Mouse (Mus musculus) CH12.LX (cell line): ENCODE data around the gene Clcn6.

Experiments
- CTCF ChIP-seq, 2 experiments: IDR thresholded peaks in 1 of 2; conservative IDR thresholded peaks in 1 of 2; 2 replicates each; pipeline ENCODE4 v1.5.1; 2011 to 2012; ENCODE audit warnings: low read depth in 2 of 2, low read length in 2 of 2, improper control_type of control experiment in 1 of 2, inconsistent platforms in 1 of 2, mild to moderate bottlenecking in 1 of 2, moderate library complexity in 1 of 2
- MYC ChIP-seq: IDR thresholded peaks from 2 replicates; pipeline ENCODE4 v1.6.1; 2011; ENCODE audit warnings: low read depth, mild to moderate bottlenecking, improper control_type of control experiment, low read length
- POLR2A ChIP-seq: IDR thresholded peaks from 2 replicates; pipeline ENCODE4 v1.6.1; 2011; ENCODE audit warnings: low read depth, mild to moderate bottlenecking, improper control_type of control experiment, low read length
- POLR2AphosphoS2 ChIP-seq: IDR thresholded peaks from 2 replicates; pipeline ENCODE4 v1.6.1; 2011; ENCODE audit warnings: low read depth, low read length, improper control_type of control experiment
- RCOR1 ChIP-seq: conservative IDR thresholded peaks from 2 replicates; pipeline ENCODE4 v1.6.1; 2012; ENCODE audit warnings: low read depth, mild to moderate bottlenecking, inconsistent platforms, low read length, improper control_type of control experiment
- UBTF ChIP-seq: IDR thresholded peaks from 2 replicates; pipeline ENCODE4 v1.6.1; 2012; ENCODE audit warnings: low read depth, mild to moderate bottlenecking, inconsistent platforms, low read length, improper control_type of control experiment, moderate library complexity
- ZNF384 ChIP-seq: IDR thresholded peaks from 2 replicates; pipeline ENCODE4 v1.6.1; 2012; ENCODE audit warnings: low read depth, low read length, improper control_type of control experiment, inconsistent platforms

GRCm38 (mm10) chr4:148018410-148018809 lies 20.2 kb downstream of the Clcn6 start:
- TF ChIP-seq MYC (no peak), POLR2A (no peak), POLR2AphosphoS2 (no peak), RCOR1 (no peak), UBTF (no peak), ZNF384 (no peak), CTCF (conservative IDR thresholded peaks at IDR 0.05 in 1 of 2, IDR thresholded peaks at IDR 0.05 in 1 of 2; ENCODE audit: low read depth in 2 of 2, low read length in 2 of 2) (no peak)
